Mouse (Mus musculus) c-Kit-positive CD71-positive TER-119-negative erythroid progenitor cells, embryonic 14.5 days (primary cell): ENCODE results near the gene Gm14226.
"Not testable (repeated sequence)": the region's sequence is repeated elsewhere in the genome, so short reads cannot be mapped to it uniquely, and the experiment has no call there.

Experiments used
- DNase-seq: peaks from one replicate; pipeline ENCODE4 v3.0.0-alpha.2; 2013; ENCODE audit warnings: low read depth

The Gm14226 gene

GRCm38 (mm10) chr2:155018251-155018755 is at the start of gene Gm14226:
Gene Gm14226 (plus strand): TSS chr2:155018266.
- DNase-seq: not testable (repeated sequence)

- not testable (repeated sequence) for DNase-seq
These were observed 48.2 kb upstream of the Gm14226 start for GRCm38 (mm10) chr2:154969740-154970397.

- no peak for DNase-seq
These were observed 46.0 kb upstream of the Gm14226 start for GRCm38 (mm10) chr2:154971919-154972692.

DNA sequence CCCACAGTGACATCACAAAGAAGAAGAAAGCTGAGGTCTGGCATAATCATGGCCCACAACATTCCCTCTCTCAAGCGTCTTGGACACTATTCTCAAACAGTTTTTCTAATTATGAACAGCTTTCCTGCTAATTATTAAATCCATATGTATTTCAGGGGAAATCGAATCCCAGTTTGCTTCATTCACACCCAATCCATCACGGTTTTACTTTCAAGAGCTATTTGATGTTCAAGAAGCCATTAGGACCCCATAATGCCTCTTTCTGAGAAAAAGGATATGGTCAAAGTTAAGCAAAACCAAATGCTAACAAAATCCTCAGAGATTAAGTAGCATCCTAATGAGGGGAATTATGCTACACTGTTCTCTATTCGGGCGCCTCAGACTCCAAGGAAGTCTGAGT is 45.1 kb upstream of the Gm14226 start:
- no peak for DNase-seq

DNA sequence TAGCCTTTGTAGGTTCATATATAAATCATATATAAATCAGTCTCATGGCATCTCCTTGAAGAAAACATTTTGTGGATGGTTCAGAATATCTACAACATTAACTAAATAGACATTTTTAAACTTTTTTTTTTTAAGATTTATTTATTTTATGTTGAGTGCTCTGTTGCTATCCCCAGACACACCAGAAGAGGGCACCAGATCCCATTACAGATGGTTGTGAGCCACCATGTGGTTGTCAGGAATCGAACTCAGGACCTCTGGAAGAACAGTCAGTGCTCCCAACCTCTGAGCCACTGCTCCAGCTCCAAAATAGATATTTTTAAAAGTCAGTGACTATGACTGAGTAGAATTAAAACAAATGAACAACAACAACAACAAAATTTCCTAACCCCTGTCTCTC is 31.5 kb upstream of the Gm14226 start:
- no peak for DNase-seq

- no peak for DNase-seq
These were observed 26.7 kb upstream of the Gm14226 start for GRCm38 (mm10) chr2:154991411-154991810.

GRCm38 (mm10) chr2:154992083-154992482 is 26.0 kb upstream of the Gm14226 start:
- DNase-seq: no peak

GRCm38 (mm10) chr2:155005491-155005890 is 12.6 kb upstream of the Gm14226 start:
- DNase-seq: no peak

DNA sequence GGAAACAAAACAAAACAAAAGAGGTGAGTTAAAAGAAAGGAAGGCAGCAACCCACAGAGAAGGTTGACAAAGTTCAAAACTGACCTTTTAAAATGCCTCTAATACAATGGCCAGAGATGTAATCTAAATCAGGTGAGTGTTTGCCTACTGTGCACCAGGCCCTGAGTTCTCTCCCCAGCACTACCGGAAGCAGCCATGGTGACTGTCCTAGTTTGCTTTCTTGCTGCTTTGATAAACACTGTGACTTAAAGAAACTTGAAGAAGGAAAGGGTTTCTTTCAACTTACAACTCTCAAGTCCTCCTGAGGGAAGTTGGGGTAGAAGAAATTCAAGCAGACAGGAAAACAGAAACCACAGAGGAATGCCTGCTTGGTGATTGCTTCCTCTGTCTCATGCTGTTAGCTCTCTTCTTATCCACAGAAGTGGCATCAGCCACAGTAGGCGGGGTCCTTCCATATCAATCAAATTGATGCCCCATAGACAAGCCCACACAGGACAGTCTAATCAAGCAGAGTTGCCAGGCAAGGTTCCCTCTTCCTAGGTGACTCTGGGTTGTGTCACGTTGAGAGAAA is 6.9 kb upstream of the Gm14226 start:
- DNase-seq: no peak

DNA sequence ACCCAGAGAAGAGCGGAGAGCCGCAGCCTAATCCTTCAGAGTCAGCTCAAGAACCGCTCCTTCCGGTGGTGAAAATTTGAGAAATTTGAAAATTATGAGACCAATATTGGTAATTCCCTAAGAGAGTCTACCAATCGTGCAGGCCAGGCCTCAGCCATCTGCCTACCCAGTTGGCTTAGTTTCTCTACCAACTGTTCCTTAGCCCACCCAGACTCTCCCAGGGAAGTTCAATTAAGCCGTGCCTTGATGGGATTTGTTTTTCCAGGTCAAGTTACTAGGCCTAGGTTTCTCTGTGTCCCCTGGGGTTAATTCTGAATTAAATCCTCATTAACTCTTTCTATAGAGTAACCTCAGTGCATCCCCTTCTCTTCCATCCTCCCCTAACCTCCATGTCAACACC is 5.1 kb upstream of the Gm14226 start:
- DNase-seq: no peak

DNA sequence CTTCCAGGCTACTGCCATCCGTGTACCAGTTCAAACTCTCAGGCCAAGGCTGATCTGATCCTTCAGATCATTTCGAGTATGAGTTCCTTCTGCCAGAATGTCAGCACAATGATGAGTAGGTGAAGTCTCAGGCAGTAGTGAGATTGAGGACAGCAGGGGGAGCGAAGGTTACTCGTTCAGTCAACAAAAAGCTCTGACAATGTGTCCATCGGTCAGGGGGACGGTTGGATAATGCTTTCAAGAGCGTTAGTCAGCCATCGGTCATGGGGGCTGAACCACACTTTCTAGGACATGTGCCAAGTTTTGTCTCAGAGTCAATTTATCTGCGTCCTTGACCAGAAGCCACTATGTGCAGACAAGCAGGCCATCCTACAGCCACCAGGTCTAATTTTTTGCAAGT is 1.3 kb upstream of the Gm14226 start:
- DNase-seq: not testable (repeated sequence)

DNA sequence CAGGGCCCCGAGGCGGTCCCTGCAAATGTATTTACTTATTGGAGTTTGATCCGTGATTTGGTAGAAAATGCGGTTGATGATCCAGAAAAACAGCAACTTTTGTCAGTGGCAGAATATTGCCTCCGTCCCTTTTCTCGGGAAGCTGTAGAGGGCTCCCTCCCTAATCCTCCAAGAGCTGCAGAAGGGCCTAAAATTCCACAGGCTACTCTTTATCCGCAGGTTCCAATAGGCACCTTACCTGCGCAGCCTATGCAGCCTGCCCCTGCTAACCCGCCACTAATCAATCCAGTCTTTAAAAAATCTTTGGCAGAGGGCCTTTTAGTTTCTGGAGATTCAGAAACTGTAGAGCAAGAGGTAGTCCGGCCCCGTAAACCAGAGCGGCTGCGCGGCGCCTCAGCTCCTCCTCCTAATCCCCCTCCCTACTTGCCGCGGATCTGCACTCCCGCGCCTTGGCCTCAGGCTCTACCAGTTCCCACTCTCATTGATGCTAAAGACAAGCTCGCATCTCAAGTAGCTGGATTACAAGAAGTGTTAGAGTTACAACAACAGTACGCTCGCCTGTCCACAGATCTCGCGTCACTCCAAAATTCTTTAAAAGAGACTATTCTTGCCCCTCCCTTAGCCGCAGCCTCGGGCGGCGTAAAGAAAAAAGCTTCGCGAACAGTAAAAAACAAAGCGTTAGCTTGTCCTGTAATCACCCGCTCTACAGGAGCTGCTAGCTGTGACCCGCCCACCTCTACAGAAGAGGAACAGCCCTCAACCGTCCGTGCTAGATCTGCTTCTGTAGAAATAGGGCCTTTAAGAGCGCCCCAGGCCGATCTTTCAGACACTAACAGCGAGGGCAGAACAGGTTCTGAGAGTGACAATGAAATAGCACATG is 936 bp downstream of the Gm14226 start:
- DNase-seq: peak; percentile 34

GRCm38 (mm10) chr2:155019673-155020072 is 1.6 kb downstream of the Gm14226 start:
- peak; percentile 67 for DNase-seq

- DNase-seq: not testable (repeated sequence)
These were observed 2.3 kb downstream of the Gm14226 start for GRCm38 (mm10) chr2:155020247-155020826.

GRCm38 (mm10) chr2:155030831-155031230 is 12.8 kb downstream of the Gm14226 start:
- no peak for DNase-seq

GRCm38 (mm10) chr2:155032938-155033710 is 15.1 kb downstream of the Gm14226 start:
- DNase-seq: no peak

- DNase-seq: no peak
These were observed 21.9 kb downstream of the Gm14226 start for GRCm38 (mm10) chr2:155039956-155040355.

GRCm38 (mm10) chr2:155044542-155044941 is 26.5 kb downstream of the Gm14226 start:
- DNase-seq: no peak

DNA sequence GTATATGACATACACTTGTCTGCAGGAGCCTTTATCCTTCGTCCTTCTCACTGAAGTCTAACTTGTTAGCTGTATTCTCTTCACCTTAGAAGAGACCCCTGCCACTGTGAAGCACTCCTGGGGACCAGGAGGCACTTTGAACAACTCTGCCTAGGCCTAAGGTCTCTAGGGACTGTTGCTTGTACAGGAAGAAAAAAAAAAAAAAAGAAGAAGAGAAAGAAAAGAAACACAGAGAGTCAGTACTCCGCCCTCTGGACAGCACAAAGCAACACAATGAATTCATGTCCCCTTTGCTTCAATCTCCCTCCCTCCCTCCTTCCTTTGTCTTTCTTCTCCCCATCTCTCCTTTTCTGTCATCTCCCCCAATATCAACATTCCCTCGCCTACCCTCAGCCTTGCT is 27.0 kb downstream of the Gm14226 start:
- DNase-seq: no peak

- DNase-seq: no peak
These were observed 28.7 kb downstream of the Gm14226 start for GRCm38 (mm10) chr2:155046803-155047202.
